ENCODE assay signal across 31 mouse cellular contexts in the genomic region with DNA sequence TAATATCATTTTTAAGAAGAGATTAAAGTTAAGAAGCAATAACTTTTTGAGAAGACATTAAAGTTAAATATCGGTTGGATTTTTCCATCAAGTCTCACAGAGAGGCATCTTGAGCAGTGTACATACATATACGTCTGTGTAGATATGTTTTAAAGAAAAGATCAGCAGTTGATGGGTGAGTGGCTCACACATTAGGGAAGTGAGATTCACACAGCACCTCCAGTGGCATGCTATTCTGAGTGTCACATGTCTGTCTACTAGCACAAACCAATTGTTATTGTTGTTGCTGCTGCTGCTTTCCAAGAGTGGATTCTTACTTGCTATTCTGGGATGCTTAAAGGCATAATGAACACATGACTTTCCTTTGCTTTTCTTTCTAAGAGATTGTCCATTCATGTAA. TPM values are rescaled to one million over a fixed set of nuclear protein-coding genes. Genes with fewer than 3 reads are reported as not detected.
"Had no signal": no experiment of that assay in that cellular context is flagged by ENCODE, and none has a peak within 500 bp of the region (broad histone marks: within the 10 kb centered on the region; RNA-seq: fewer than 3 reads in every experiment).

No protein-coding gene starts in this region.

- H3K36me3 ChIP-seq: limb, embryonic 10.5 days; limb, embryonic 13.5 days; liver, embryonic 12.5 days; liver, embryonic 15.5 days; lung, embryonic 15.5 days; midbrain, embryonic 10.5 days; midbrain, embryonic 13.5 days; neural tube, embryonic 12.5 days; neural tube, embryonic 15.5 days had no signal

- H3K27ac ChIP-seq: limb, embryonic 10.5 days; limb, embryonic 13.5 days; liver, embryonic 12.5 days; liver, embryonic 15.5 days; lung, embryonic 15.5 days; midbrain, embryonic 10.5 days; midbrain, embryonic 13.5 days; neural tube, embryonic 12.5 days; neural tube, embryonic 15.5 days had no signal

- H3K9ac ChIP-seq: limb, embryonic 13.5 days; liver, embryonic 12.5 days; liver, embryonic 15.5 days; lung, embryonic 15.5 days; midbrain, embryonic 13.5 days; neural tube, embryonic 12.5 days; neural tube, embryonic 15.5 days had no signal

- H3K27me3 ChIP-seq: limb, embryonic 13.5 days; liver, embryonic 12.5 days; liver, embryonic 15.5 days; lung, embryonic 15.5 days; megakaryocyte, embryonic 14.5 days; midbrain, embryonic 13.5 days; neural tube, embryonic 12.5 days; neural tube, embryonic 15.5 days had no signal

- H3K4me2 ChIP-seq: limb, embryonic 13.5 days; liver, embryonic 12.5 days; liver, embryonic 15.5 days; lung, embryonic 15.5 days; midbrain, embryonic 13.5 days; neural tube, embryonic 12.5 days; neural tube, embryonic 15.5 days had no signal

- H3K4me1 ChIP-seq: limb, embryonic 10.5 days; limb, embryonic 13.5 days; liver, embryonic 12.5 days; liver, embryonic 15.5 days; midbrain, embryonic 13.5 days; neural tube, embryonic 12.5 days; neural tube, embryonic 15.5 days had no signal

- H3K4me3 ChIP-seq: limb, embryonic 10.5 days; limb, embryonic 13.5 days; liver, embryonic 12.5 days; liver, embryonic 15.5 days; lung, embryonic 15.5 days; midbrain, embryonic 10.5 days; midbrain, embryonic 13.5 days; neural tube, embryonic 12.5 days; neural tube, embryonic 15.5 days had no signal

- ATAC-seq: intestine, embryonic 16.5 days; liver, embryonic 12.5 days; midbrain, embryonic 13.5 days had no signal

- DNase-seq: kidney, adult 18-20 months; kidney, adult 9 months; kidney, postnatal 14 days; kidney, postnatal 4 days; liver; lung, adult 18-20 months; lung, postnatal 14 days; lung, postnatal 4 days; retina, postnatal 1 day; right cerebral cortex, postnatal 25 days; spleen, adult 18-20 months; thymus, adult 2 months; thymus, postnatal 14 days had no signal

- H3K9me3 ChIP-seq: limb, embryonic 10.5 days; limb, embryonic 13.5 days; liver, embryonic 12.5 days; liver, embryonic 15.5 days; lung, embryonic 15.5 days; megakaryocyte, embryonic 14.5 days; midbrain, embryonic 10.5 days; midbrain, embryonic 13.5 days; neural tube, embryonic 12.5 days; neural tube, embryonic 15.5 days had no signal

RNA-seq across cellular contexts. Expression of a gene that starts 5.3 kb away (rescaled TPM):
- total RNA-seq: layer of hippocampus, adult 18-20 months; left cerebral cortex, postnatal 25 days; midbrain, postnatal 0 days had no signal
- polyA plus RNA-seq: testis, adult 2 months had no signal

RNA-seq across cellular contexts. Expression of a gene that starts 6.3 kb away (rescaled TPM):
- total RNA-seq: layer of hippocampus, adult 18-20 months; layer of hippocampus, postnatal 14 days; left cerebral cortex, postnatal 25 days; midbrain, postnatal 0 days had no signal
- polyA plus RNA-seq: testis, adult 2 months had no signal

RNA-seq across cellular contexts. Expression of a gene that starts 16.7 kb away (rescaled TPM):
- total RNA-seq: layer of hippocampus, adult 18-20 months; layer of hippocampus, postnatal 14 days; left cerebral cortex, adult 8-10 months; left cerebral cortex, postnatal 25 days; midbrain, postnatal 0 days had no signal
- polyA plus RNA-seq: limb, embryonic 10.5 days; liver, embryonic 12.5 days; midbrain, embryonic 10.5 days; neural tube, embryonic 12.5 days; stomach, embryonic 16.5 days; thymus, adult 2 months had no signal

RNA-seq across cellular contexts. Expression of a gene that starts 59.9 kb away (rescaled TPM):
- total RNA-seq: layer of hippocampus, adult 18-20 months; layer of hippocampus, postnatal 14 days had no signal
